Mouse (Mus musculus): ENCODE measurements around the gene Sox15.
"Not testable (repeated sequence)": the region's sequence is repeated elsewhere in the genome, so short reads cannot be mapped to it uniquely, and the experiment has no call there.

Sox15 gene

GRCm38 (mm10) chr11:69699595-69699994 is 44.5 kb downstream of the Sox15 start:
- DNase-seq (ENCODE audit: low read depth, low spot score), result no peak

- DNase-seq (ENCODE audit: low read depth, low spot score), result not testable (repeated sequence)
Measured at GRCm38 (mm10) chr11:69702886-69703285, 47.8 kb downstream of the Sox15 start.

GRCm38 (mm10) chr11:69703381-69703780 is 48.3 kb downstream of the Sox15 start:
- DNase-seq (ENCODE audit: low read depth, low spot score), result not testable (repeated sequence)

DNA sequence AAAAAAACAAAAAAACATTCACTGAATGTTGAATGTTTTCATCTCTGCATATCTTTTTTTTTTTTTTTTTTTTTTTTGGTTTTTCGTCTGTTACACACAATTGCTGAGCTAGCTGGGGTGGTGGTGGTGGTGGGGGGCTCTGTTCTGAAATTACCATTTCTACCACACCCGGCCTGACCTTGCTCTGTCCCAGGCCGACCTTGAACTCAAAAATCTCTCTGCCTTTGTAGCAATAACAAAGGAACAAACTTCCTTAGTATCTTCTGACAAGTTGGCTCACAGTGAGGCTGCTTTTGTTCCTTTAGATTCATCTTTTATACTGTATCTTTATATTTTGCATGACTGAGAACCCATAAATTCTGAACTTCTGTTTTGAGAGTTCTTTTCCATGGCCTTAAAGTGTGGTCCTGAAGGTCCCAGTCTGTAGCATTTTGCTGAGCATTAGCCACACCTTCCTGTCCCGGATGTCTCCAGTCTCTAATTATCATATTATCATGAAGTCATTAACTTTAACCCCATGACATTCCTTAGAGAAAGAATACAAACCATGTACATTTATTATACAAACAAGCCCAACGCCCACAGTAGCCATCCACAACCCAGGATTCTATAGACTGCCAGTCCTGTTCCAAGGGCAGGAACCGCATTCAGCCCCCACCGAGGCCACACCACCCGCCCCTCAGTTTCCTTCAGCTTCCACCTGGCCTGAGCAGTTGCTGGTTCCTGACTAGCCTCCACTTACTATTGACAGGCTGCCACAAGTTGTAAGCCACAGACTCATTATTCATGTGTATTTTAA is 48.9 kb downstream of the Sox15 start:
- no peak for DNase-seq (ENCODE audit: low read depth, low spot score)

- no peak for DNase-seq (ENCODE audit: low read depth, low spot score)
Measured at GRCm38 (mm10) chr11:69704613-69705010, 49.5 kb downstream of the Sox15 start.
